Mouse (Mus musculus) granulocyte monocyte progenitor cell, adult 5-6 weeks (primary cell): ENCODE measurements around the gene Acbd7. TPM values are rescaled to one million over a fixed set of nuclear protein-coding genes. Genes with fewer than 3 reads are reported as not detected.

ENCODE experiments used
- ATAC-seq: replicated peaks from 2 replicates; pipeline ENCODE4 v1.8.0; 2016; ENCODE audit warnings: mild to moderate bottlenecking, moderate TSS enrichment, inconsistent platforms; ENCODE audit not compliant: poor library complexity, severe bottlenecking
- total RNA-seq, 2 experiments: library from RNA; stranded (forward) in 1 of 2; stranded (reverse) in 1 of 2; fragments of 200-712, 200-1000 nt in 1 of 2; fragments of >200 nt in 1 of 2; fragmentation: Nextera tagmentation in 1 of 2; gene quantifications; 2 replicates each; pipeline ENCODE4 v1.2.3; 2014 to 2017

Gene Acbd7
- total RNA-seq, 2 experiments from 2014 or later, result not detected

DNA sequence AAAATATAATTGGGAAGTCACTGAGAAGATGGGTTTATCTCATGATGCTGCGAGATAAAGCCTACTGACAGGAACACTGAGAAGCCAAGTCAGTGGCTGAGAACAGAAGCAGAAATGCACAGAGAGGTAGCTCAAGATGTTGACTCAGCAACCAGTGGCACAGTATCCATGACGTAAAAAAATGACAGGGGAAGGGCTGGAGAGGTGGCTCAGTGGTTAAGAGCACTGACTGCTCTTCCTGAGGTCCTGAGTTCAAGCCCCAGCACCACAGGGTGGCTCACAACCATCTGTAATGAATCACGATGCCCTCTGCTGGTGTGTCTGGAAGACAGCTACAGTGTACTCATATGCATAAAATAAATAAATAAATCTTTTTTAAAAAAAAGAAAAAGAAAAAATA, 25.1 kb downstream of the Acbd7 start:
- no peak for ATAC-seq

DNA sequence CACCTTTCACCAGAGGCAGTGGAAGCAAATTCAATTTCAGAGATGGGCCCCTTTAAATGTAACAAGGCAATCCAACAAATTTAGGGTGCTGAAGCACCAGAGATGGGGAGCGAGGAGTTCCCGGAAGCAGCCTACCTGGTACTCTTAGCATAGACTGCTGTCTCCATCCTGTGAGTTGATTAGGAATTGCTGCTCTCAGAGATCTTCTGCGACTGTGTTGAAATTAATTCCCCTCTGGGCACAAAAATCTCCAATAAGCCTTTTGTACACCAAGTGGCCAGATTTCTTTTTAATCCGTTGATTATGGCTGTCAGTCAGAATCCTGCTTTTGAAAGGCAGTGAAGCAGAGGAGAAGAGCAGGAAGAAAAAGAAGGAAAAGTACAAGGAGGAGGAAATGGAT, 29.2 kb downstream of the Acbd7 start:
- ATAC-seq, result no peak

DNA sequence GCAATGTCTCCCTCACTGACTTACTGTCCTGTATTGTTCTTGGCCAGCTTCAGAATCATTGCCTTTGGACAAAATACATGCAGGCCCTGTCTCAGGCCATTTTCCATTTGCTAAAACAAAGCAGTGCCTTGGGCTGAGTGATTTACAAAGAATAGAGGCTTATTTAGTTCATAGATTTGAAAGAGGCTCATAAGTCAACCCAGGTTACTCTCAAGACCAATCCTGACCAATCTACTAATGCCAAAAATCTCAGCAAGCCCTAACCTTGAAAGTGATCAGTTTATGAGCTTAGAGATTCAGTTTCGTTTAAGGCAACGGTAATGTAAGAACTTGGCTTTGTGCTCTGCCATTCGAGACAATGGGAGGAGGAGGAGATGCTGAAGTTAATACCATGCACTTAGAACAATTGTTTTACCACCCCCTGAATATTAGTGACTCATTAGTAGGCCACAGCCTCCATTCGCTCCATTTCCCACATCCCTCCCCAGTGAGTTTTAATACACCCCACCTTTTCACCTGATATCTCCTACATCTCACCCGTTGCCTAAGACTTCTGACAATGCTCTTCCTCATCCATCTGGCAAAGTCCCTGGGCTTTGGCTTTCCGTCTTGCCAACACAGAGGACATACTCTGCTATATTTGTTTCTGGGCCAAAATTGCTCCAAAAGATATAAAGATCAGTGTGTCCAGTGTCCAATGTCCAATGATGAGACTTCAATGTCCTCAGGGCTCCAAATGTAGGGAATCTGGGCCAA, 51.3 kb downstream of the Acbd7 start:
- no peak for ATAC-seq

Other genes starting within 250 kb of the Acbd7 start
- gene Fam171a1, start 221.9 kb upstream of the Acbd7 start, total RNA-seq (2014; fragmentation: Nextera tagmentation), result 2.0 and 5.0 TPM in 2 replicates
- gene Fam171a1, start 221.9 kb upstream of the Acbd7 start, total RNA-seq (2017), result 3.3 and 3.5 TPM in 2 replicates
- gene Nmt2, start 52.0 kb upstream of the Acbd7 start, total RNA-seq (2014; fragmentation: Nextera tagmentation), result 13.8 and 16.6 TPM in 2 replicates
- 24.4 and 24.9 TPM in 2 replicates for gene Nmt2, start 52.0 kb upstream of the Acbd7 start, total RNA-seq (2017)
- 19.7 and 22.4 TPM in 2 replicates for gene Rpp38, start 3.5 kb upstream of the Acbd7 start, total RNA-seq (2014; fragmentation: Nextera tagmentation)
- gene Rpp38, start 3.5 kb upstream of the Acbd7 start, total RNA-seq (2017), result 10.0 and 15.2 TPM in 2 replicates
- gene Olah, start 61.0 kb downstream of the Acbd7 start, total RNA-seq (2014; fragmentation: Nextera tagmentation), result not detected in 2 replicates
- gene Olah, start 61.0 kb downstream of the Acbd7 start, total RNA-seq (2017), result not detected in 2 replicates
- not detected in 2 replicates for gene Meig1, start 86.5 kb downstream of the Acbd7 start, total RNA-seq (2014; fragmentation: Nextera tagmentation)
- not detected in 2 replicates for gene Meig1, start 86.5 kb downstream of the Acbd7 start, total RNA-seq (2017)
- gene Dclre1c, start 88.0 kb downstream of the Acbd7 start, total RNA-seq (2014; fragmentation: Nextera tagmentation), result 12.0 and 27.4 TPM in 2 replicates
- 14.2 and 24.4 TPM in 2 replicates for gene Dclre1c, start 88.0 kb downstream of the Acbd7 start, total RNA-seq (2017)
- gene Suv39h2, start 138.9 kb downstream of the Acbd7 start, total RNA-seq (2014; fragmentation: Nextera tagmentation), result 11.7 and 14.5 TPM in 2 replicates
- gene Suv39h2, start 138.9 kb downstream of the Acbd7 start, total RNA-seq (2017), result 16.6 and 24.4 TPM in 2 replicates
- 5.8 and 6.2 TPM in 2 replicates for gene Gm45902, start 176.6 kb downstream of the Acbd7 start, total RNA-seq (2014; fragmentation: Nextera tagmentation)
- 12.4 and 13.0 TPM in 2 replicates for gene Gm45902, start 176.6 kb downstream of the Acbd7 start, total RNA-seq (2017)
- gene Hspa14, start 176.6 kb downstream of the Acbd7 start, total RNA-seq (2014; fragmentation: Nextera tagmentation), result 83.7 and 88.6 TPM in 2 replicates
- gene Hspa14, start 176.6 kb downstream of the Acbd7 start, total RNA-seq (2017), result 155 and 173 TPM in 2 replicates
- gene Cdnf, start 176.9 kb downstream of the Acbd7 start, total RNA-seq (2014; fragmentation: Nextera tagmentation), result not detected in 2 replicates
- gene Cdnf, start 176.9 kb downstream of the Acbd7 start, total RNA-seq (2017), result 0.22 and 13.2 TPM in 2 replicates
- 415 and 416 TPM in 2 replicates for gene Fam107b, start 234.3 kb downstream of the Acbd7 start, total RNA-seq (2014; fragmentation: Nextera tagmentation)
- gene Fam107b, start 234.3 kb downstream of the Acbd7 start, total RNA-seq (2017), result 801 and 969 TPM in 2 replicates